Mouse (Mus musculus): Measurements from ENCODE around the gene Dnajc10. TPM values are rescaled to one million over a fixed set of nuclear protein-coding genes. Genes with fewer than 3 reads are reported as not detected.

Dnajc10 gene
- polyA plus RNA-seq, 1 experiment = 69.5 TPM

GRCm38 (mm10) chr2:80303957-80304356 is 11.3 kb upstream of the Dnajc10 start:
- no peaks in the 10 kb centered on the region for H3K9me3 ChIP-seq (replicated peaks; ENCODE audit: control insufficient read depth, insufficient read depth, low read length, poor library complexity, severe bottlenecking)
- TF ChIP-seq POLR2A (IDR thresholded peaks at IDR 0.05; ENCODE audit: insufficient read depth, low read length) (no peak), CTCF (IDR thresholded peaks at IDR 0.05; ENCODE audit: low read depth, low read length) (no peak), EP300 (IDR thresholded peaks at IDR 0.05; ENCODE audit: insufficient read depth, low read depth, low read length) (no peak)

GRCm38 (mm10) chr2:80307701-80308100 is 7.6 kb upstream of the Dnajc10 start:
- Histone ChIP-seq H3K4me1 (ENCODE audit: control insufficient read depth, insufficient read depth, low read length) (no peaks in the 10 kb centered on the region), H3K9ac (ENCODE audit: low read depth, poor library complexity, severe bottlenecking) (no peak overlapping the region), H3K4me3 (ENCODE audit: low read depth, low read length) (no peak overlapping the region), H3K36me3 (ENCODE audit: control insufficient read depth, insufficient read depth, low read length, poor library complexity, severe bottlenecking) (no peaks in the 10 kb centered on the region), H3K27ac (ENCODE audit: insufficient read depth, low read length) (no peak overlapping the region), H3K27me3 (ENCODE audit: control insufficient read depth, insufficient read depth, low read length, poor library complexity, severe bottlenecking) (no peaks in the 10 kb centered on the region), H3K9me3 (replicated peaks; ENCODE audit: control insufficient read depth, insufficient read depth, low read length, poor library complexity, severe bottlenecking) (no peaks in the 10 kb centered on the region)
- no peak for TF ChIP-seq EP300 (IDR thresholded peaks at IDR 0.05; ENCODE audit: insufficient read depth, low read depth, low read length)
- no peak for TF ChIP-seq POLR2A (IDR thresholded peaks at IDR 0.05; ENCODE audit: insufficient read depth, low read length)

More at GRCm38 (mm10) chr2:80303957-80304356, 11.3 kb upstream of the Dnajc10 start:
- Histone ChIP-seq H3K9ac (ENCODE audit: low read depth, poor library complexity, severe bottlenecking) (no peak overlapping the region), H3K36me3 (ENCODE audit: control insufficient read depth, insufficient read depth, low read length, poor library complexity, severe bottlenecking) (no peaks in the 10 kb centered on the region), H3K27ac (ENCODE audit: insufficient read depth, low read length) (no peak overlapping the region), H3K27me3 (ENCODE audit: control insufficient read depth, insufficient read depth, low read length, poor library complexity, severe bottlenecking) (no peaks in the 10 kb centered on the region), H3K4me3 (ENCODE audit: low read depth, low read length) (no peak overlapping the region), H3K4me1 (ENCODE audit: control insufficient read depth, insufficient read depth, low read length) (no peaks in the 10 kb centered on the region)

- H3K4me1 ChIP-seq (ENCODE audit: control insufficient read depth, insufficient read depth, low read length) = no peaks in the 10 kb centered on the region
- no peak for TF ChIP-seq EP300 (IDR thresholded peaks at IDR 0.05; ENCODE audit: insufficient read depth, low read depth, low read length)
- no peak for TF ChIP-seq CTCF (IDR thresholded peaks at IDR 0.05; ENCODE audit: low read depth, low read length)
- no peak for TF ChIP-seq POLR2A (IDR thresholded peaks at IDR 0.05; ENCODE audit: insufficient read depth, low read length)
Measured at GRCm38 (mm10) chr2:80309775-80310174, 5.5 kb upstream of the Dnajc10 start.

GRCm38 (mm10) chr2:80310772-80311171 is 4.5 kb upstream of the Dnajc10 start:
- H3K9me3 ChIP-seq (replicated peaks; ENCODE audit: control insufficient read depth, insufficient read depth, low read length, poor library complexity, severe bottlenecking) = no peaks in the 10 kb centered on the region

More at GRCm38 (mm10) chr2:80309775-80310174, 5.5 kb upstream of the Dnajc10 start:
- Histone ChIP-seq H3K4me3 (ENCODE audit: low read depth, low read length) (no peak overlapping the region), H3K36me3 (ENCODE audit: control insufficient read depth, insufficient read depth, low read length, poor library complexity, severe bottlenecking) (no peaks in the 10 kb centered on the region), H3K9me3 (replicated peaks; ENCODE audit: control insufficient read depth, insufficient read depth, low read length, poor library complexity, severe bottlenecking) (no peaks in the 10 kb centered on the region), H3K9ac (ENCODE audit: low read depth, poor library complexity, severe bottlenecking) (no peak overlapping the region), H3K27ac (ENCODE audit: insufficient read depth, low read length) (no peak overlapping the region), H3K27me3 (ENCODE audit: control insufficient read depth, insufficient read depth, low read length, poor library complexity, severe bottlenecking) (no peaks in the 10 kb centered on the region)

GRCm38 (mm10) chr2:80311350-80311749 is 3.9 kb upstream of the Dnajc10 start:
- Histone ChIP-seq H3K4me1 (ENCODE audit: control insufficient read depth, insufficient read depth, low read length) (no peaks in the 10 kb centered on the region), H3K9ac (ENCODE audit: low read depth, poor library complexity, severe bottlenecking) (no peak overlapping the region), H3K27ac (ENCODE audit: insufficient read depth, low read length) (no peak overlapping the region), H3K4me3 (ENCODE audit: low read depth, low read length) (no peak overlapping the region), H3K27me3 (ENCODE audit: control insufficient read depth, insufficient read depth, low read length, poor library complexity, severe bottlenecking) (no peaks in the 10 kb centered on the region), H3K36me3 (ENCODE audit: control insufficient read depth, insufficient read depth, low read length, poor library complexity, severe bottlenecking) (no peaks in the 10 kb centered on the region), H3K9me3 (replicated peaks; ENCODE audit: control insufficient read depth, insufficient read depth, low read length, poor library complexity, severe bottlenecking) (no peaks in the 10 kb centered on the region)
- no peak for TF ChIP-seq CTCF (IDR thresholded peaks at IDR 0.05; ENCODE audit: low read depth, low read length)
- TF ChIP-seq POLR2A (IDR thresholded peaks at IDR 0.05; ENCODE audit: insufficient read depth, low read length) = no peak
- TF ChIP-seq EP300 (IDR thresholded peaks at IDR 0.05; ENCODE audit: insufficient read depth, low read depth, low read length) = no peak

More at GRCm38 (mm10) chr2:80310772-80311171, 4.5 kb upstream of the Dnajc10 start:
- no peak for TF ChIP-seq CTCF (IDR thresholded peaks at IDR 0.05; ENCODE audit: low read depth, low read length)
- Histone ChIP-seq H3K4me1 (ENCODE audit: control insufficient read depth, insufficient read depth, low read length) (no peaks in the 10 kb centered on the region), H3K27ac (ENCODE audit: insufficient read depth, low read length) (no peak overlapping the region), H3K9ac (ENCODE audit: low read depth, poor library complexity, severe bottlenecking) (no peak overlapping the region), H3K4me3 (ENCODE audit: low read depth, low read length) (no peak overlapping the region), H3K36me3 (ENCODE audit: control insufficient read depth, insufficient read depth, low read length, poor library complexity, severe bottlenecking) (no peaks in the 10 kb centered on the region), H3K27me3 (ENCODE audit: control insufficient read depth, insufficient read depth, low read length, poor library complexity, severe bottlenecking) (no peaks in the 10 kb centered on the region)

GRCm38 (mm10) chr2:80314201-80314600 is 1.1 kb upstream of the Dnajc10 start:
- Histone ChIP-seq H3K4me3 (ENCODE audit: low read depth, low read length) (no peak overlapping the region), H3K4me1 (ENCODE audit: control insufficient read depth, insufficient read depth, low read length) (no peaks in the 10 kb centered on the region), H3K9ac (ENCODE audit: low read depth, poor library complexity, severe bottlenecking) (no peak overlapping the region), H3K9me3 (replicated peaks; ENCODE audit: control insufficient read depth, insufficient read depth, low read length, poor library complexity, severe bottlenecking) (no peaks in the 10 kb centered on the region), H3K36me3 (ENCODE audit: control insufficient read depth, insufficient read depth, low read length, poor library complexity, severe bottlenecking) (peaks cover 7% of the 10 kb centered on the region), H3K27ac (ENCODE audit: insufficient read depth, low read length) (no peak overlapping the region), H3K27me3 (ENCODE audit: control insufficient read depth, insufficient read depth, low read length, poor library complexity, severe bottlenecking) (no peaks in the 10 kb centered on the region)
- TF ChIP-seq CTCF (IDR thresholded peaks at IDR 0.05; ENCODE audit: low read depth, low read length) = no peak
- TF ChIP-seq EP300 (IDR thresholded peaks at IDR 0.05; ENCODE audit: insufficient read depth, low read depth, low read length) = no peak
- TF ChIP-seq POLR2A (IDR thresholded peaks at IDR 0.05; ENCODE audit: insufficient read depth, low read length) = no peak
